Mouse (Mus musculus) liver, embryonic 14.5 days (tissue): Measurements from ENCODE around the gene Fbln1.

Experiments used
- CTCF ChIP-seq: IDR thresholded peaks from 2 replicates; pipeline ENCODE4 v1.5.1; 2016; ENCODE audit warnings: antibody characterized with exemption, low read depth, control low read depth
- EP300 ChIP-seq: IDR thresholded peaks from 2 replicates; pipeline ENCODE4 v1.6.1; 2016; ENCODE audit warnings: antibody characterized with exemption, low read depth

GRCm38 (mm10) chr15:85241856-85242255 lies 36.1 kb downstream of the Fbln1 start:
- TF ChIP-seq CTCF = no peak
- TF ChIP-seq EP300 = no peak
